Mouse (Mus musculus) testis, adult 2 months (tissue): Measurements from ENCODE around the gene Dcps.

ENCODE experiments used
- CTCF ChIP-seq: fragments of 200-500 bp; IDR thresholded peaks from 2 replicates; pipeline ENCODE4 v1.5.1; 2012; ENCODE audit warnings: low read depth, mild to moderate bottlenecking, inconsistent platforms, low read length, moderate library complexity; ENCODE audit not compliant: control insufficient read depth, insufficient read depth, insufficient replicate concordance
- POLR2A ChIP-seq: fragments of 200-500 bp; IDR thresholded peaks from 2 replicates; pipeline ENCODE4 v1.6.1; 2012; ENCODE audit warnings: low read depth, mild to moderate bottlenecking, inconsistent platforms, low read length, moderate library complexity; ENCODE audit not compliant: control insufficient read depth

- TF ChIP-seq POLR2A = no peak
- no peak for TF ChIP-seq CTCF
Measured at GRCm38 (mm10) chr9:35194048-35194447, 18.2 kb upstream of the Dcps start.
